Mouse (Mus musculus): Measurements from ENCODE around the gene Dlg2. TPM values are rescaled to one million over a fixed set of nuclear protein-coding genes. Genes with fewer than 3 reads are reported as not detected.

Gene Dlg2
- polyA plus RNA-seq, 1 experiment from 2014 or later = 3.0 TPM

- Histone ChIP-seq H3K4me3 (ENCODE audit: low read depth, low read length) (no peak overlapping the region), H3K4me2 (ENCODE audit: low read depth, low read length, severe bottlenecking) (no peak overlapping the region), H3K36me3 (ENCODE audit: control insufficient read depth, insufficient read depth, low read length) (no peaks in the 10 kb centered on the region), H3K27ac (ENCODE audit: low read depth, low read length) (no peak overlapping the region), H3K27me3 (ENCODE audit: control insufficient read depth, insufficient read depth, low read length) (no peaks in the 10 kb centered on the region), H3K4me1 (replicated peaks; ENCODE audit: control insufficient read depth, insufficient read depth, low read length) (no peaks in the 10 kb centered on the region), H3K9me3 (ENCODE audit: control insufficient read depth, low read length) (no peaks in the 10 kb centered on the region), H3K9ac (ENCODE audit: low read length) (no peak overlapping the region)
- WGBS = 78% methylated on average over 6 of the region's 6 CpGs
- DNase-seq (ENCODE audit: low spot score) (no peak), ATAC-seq (replicated peaks; ENCODE audit: low FRiP score) (no peak)
These were observed 1240.2 kb downstream of the Dlg2 start for GRCm38 (mm10) chr7:91716696-91717095.

- DNase-seq (ENCODE audit: low spot score) = no peak
- Histone ChIP-seq H3K4me1 (replicated peaks; ENCODE audit: control insufficient read depth, insufficient read depth, low read length) (no peaks in the 10 kb centered on the region), H3K9me3 (ENCODE audit: control insufficient read depth, low read length) (no peaks in the 10 kb centered on the region), H3K4me2 (ENCODE audit: low read depth, low read length, severe bottlenecking) (no peak overlapping the region), H3K27me3 (ENCODE audit: control insufficient read depth, insufficient read depth, low read length) (no peaks in the 10 kb centered on the region), H3K27ac (ENCODE audit: low read depth, low read length) (no peak overlapping the region), H3K36me3 (ENCODE audit: control insufficient read depth, insufficient read depth, low read length) (no peaks in the 10 kb centered on the region), H3K9ac (ENCODE audit: low read length) (no peak overlapping the region), H3K4me3 (ENCODE audit: low read depth, low read length) (no peak overlapping the region)
- ATAC-seq (replicated peaks; ENCODE audit: low FRiP score) = no peak
These were observed 1243.8 kb downstream of the Dlg2 start for GRCm38 (mm10) chr7:91720318-91720717.

GRCm38 (mm10) chr7:91724397-91724796 is 1247.9 kb downstream of the Dlg2 start:
- Histone ChIP-seq H3K4me3 (ENCODE audit: low read depth, low read length) (no peak overlapping the region), H3K27ac (ENCODE audit: low read depth, low read length) (no peak overlapping the region), H3K9ac (ENCODE audit: low read length) (no peak overlapping the region), H3K27me3 (ENCODE audit: control insufficient read depth, insufficient read depth, low read length) (no peaks in the 10 kb centered on the region), H3K4me2 (ENCODE audit: low read depth, low read length, severe bottlenecking) (no peak overlapping the region), H3K36me3 (ENCODE audit: control insufficient read depth, insufficient read depth, low read length) (no peaks in the 10 kb centered on the region), H3K4me1 (replicated peaks; ENCODE audit: control insufficient read depth, insufficient read depth, low read length) (no peaks in the 10 kb centered on the region), H3K9me3 (ENCODE audit: control insufficient read depth, low read length) (no peaks in the 10 kb centered on the region)
- 82% methylated on average over 5 of the region's 5 CpGs for WGBS
- DNase-seq (ENCODE audit: low spot score) = no peak
- no peak for ATAC-seq (replicated peaks; ENCODE audit: low FRiP score)

- H3K4me3 ChIP-seq (ENCODE audit: low read depth, low read length) = no peak overlapping the region
- no peaks in the 10 kb centered on the region for H3K9me3 ChIP-seq (ENCODE audit: control insufficient read depth, low read length)
- H3K27ac ChIP-seq (ENCODE audit: low read depth, low read length) = no peak overlapping the region
- H3K36me3 ChIP-seq (ENCODE audit: control insufficient read depth, insufficient read depth, low read length) = no peaks in the 10 kb centered on the region
- DNase-seq (ENCODE audit: low spot score) (no peak), ATAC-seq (replicated peaks; ENCODE audit: low FRiP score) (no peak)
- H3K4me2 ChIP-seq (ENCODE audit: low read depth, low read length, severe bottlenecking) = no peak overlapping the region
- H3K4me1 ChIP-seq (replicated peaks; ENCODE audit: control insufficient read depth, insufficient read depth, low read length) = no peaks in the 10 kb centered on the region
- no peaks in the 10 kb centered on the region for H3K27me3 ChIP-seq (ENCODE audit: control insufficient read depth, insufficient read depth, low read length)
- 91% methylated on average over 3 of the region's 3 CpGs for WGBS
- H3K9ac ChIP-seq (ENCODE audit: low read length) = no peak overlapping the region
These were observed 1264.3 kb downstream of the Dlg2 start for GRCm38 (mm10) chr7:91740748-91741147.

- H3K9ac ChIP-seq (ENCODE audit: low read length) = no peak overlapping the region
- no peaks in the 10 kb centered on the region for H3K36me3 ChIP-seq (ENCODE audit: control insufficient read depth, insufficient read depth, low read length)
- no peak for ATAC-seq (replicated peaks; ENCODE audit: low FRiP score)
- H3K4me3 ChIP-seq (ENCODE audit: low read depth, low read length) = no peak overlapping the region
- H3K27ac ChIP-seq (ENCODE audit: low read depth, low read length) = no peak overlapping the region
- H3K9me3 ChIP-seq (ENCODE audit: control insufficient read depth, low read length) = no peaks in the 10 kb centered on the region
- no peaks in the 10 kb centered on the region for H3K4me1 ChIP-seq (replicated peaks; ENCODE audit: control insufficient read depth, insufficient read depth, low read length)
- H3K4me2 ChIP-seq (ENCODE audit: low read depth, low read length, severe bottlenecking) = no peak overlapping the region
- no peak for DNase-seq (ENCODE audit: low spot score)
- no peaks in the 10 kb centered on the region for H3K27me3 ChIP-seq (ENCODE audit: control insufficient read depth, insufficient read depth, low read length)
These were observed 1276.8 kb downstream of the Dlg2 start for GRCm38 (mm10) chr7:91753151-91753861.

GRCm38 (mm10) chr7:91767648-91768047 is 1291.2 kb downstream of the Dlg2 start:
- H3K4me1 ChIP-seq (replicated peaks; ENCODE audit: control insufficient read depth, insufficient read depth, low read length) = no peaks in the 10 kb centered on the region
- no peaks in the 10 kb centered on the region for H3K9me3 ChIP-seq (ENCODE audit: control insufficient read depth, low read length)
- no peaks in the 10 kb centered on the region for H3K27me3 ChIP-seq (ENCODE audit: control insufficient read depth, insufficient read depth, low read length)
- H3K4me2 ChIP-seq (ENCODE audit: low read depth, low read length, severe bottlenecking) = no peak overlapping the region
- no peak overlapping the region for H3K27ac ChIP-seq (ENCODE audit: low read depth, low read length)
- no peak for DNase-seq (ENCODE audit: low spot score)
- no peaks in the 10 kb centered on the region for H3K36me3 ChIP-seq (ENCODE audit: control insufficient read depth, insufficient read depth, low read length)
- H3K4me3 ChIP-seq (ENCODE audit: low read depth, low read length) = no peak overlapping the region
- no peak overlapping the region for H3K9ac ChIP-seq (ENCODE audit: low read length)
- no peak for ATAC-seq (replicated peaks; ENCODE audit: low FRiP score)

- ATAC-seq (replicated peaks; ENCODE audit: low FRiP score) (no peak), DNase-seq (ENCODE audit: low spot score) (no peak)
- Histone ChIP-seq H3K4me3 (ENCODE audit: low read depth, low read length) (no peak overlapping the region), H3K4me2 (ENCODE audit: low read depth, low read length, severe bottlenecking) (no peak overlapping the region), H3K36me3 (ENCODE audit: control insufficient read depth, insufficient read depth, low read length) (no peaks in the 10 kb centered on the region), H3K27me3 (ENCODE audit: control insufficient read depth, insufficient read depth, low read length) (no peaks in the 10 kb centered on the region), H3K4me1 (replicated peaks; ENCODE audit: control insufficient read depth, insufficient read depth, low read length) (no peaks in the 10 kb centered on the region), H3K27ac (ENCODE audit: low read depth, low read length) (no peak overlapping the region), H3K9ac (ENCODE audit: low read length) (no peak overlapping the region), H3K9me3 (ENCODE audit: control insufficient read depth, low read length) (no peaks in the 10 kb centered on the region)
These were observed 1302.2 kb downstream of the Dlg2 start for GRCm38 (mm10) chr7:91778673-91779072.

- DNase-seq (ENCODE audit: low spot score) (no peak), ATAC-seq (replicated peaks; ENCODE audit: low FRiP score) (no peak)
- H3K9me3 ChIP-seq (ENCODE audit: control insufficient read depth, low read length) = no peaks in the 10 kb centered on the region
- 80% methylated on average over 2 of the region's 2 CpGs for WGBS
- H3K27me3 ChIP-seq (ENCODE audit: control insufficient read depth, insufficient read depth, low read length) = no peaks in the 10 kb centered on the region
- no peaks in the 10 kb centered on the region for H3K4me1 ChIP-seq (replicated peaks; ENCODE audit: control insufficient read depth, insufficient read depth, low read length)
- no peak overlapping the region for H3K27ac ChIP-seq (ENCODE audit: low read depth, low read length)
- H3K4me3 ChIP-seq (ENCODE audit: low read depth, low read length) = no peak overlapping the region
- no peaks in the 10 kb centered on the region for H3K36me3 ChIP-seq (ENCODE audit: control insufficient read depth, insufficient read depth, low read length)
- no peak overlapping the region for H3K9ac ChIP-seq (ENCODE audit: low read length)
- no peak overlapping the region for H3K4me2 ChIP-seq (ENCODE audit: low read depth, low read length, severe bottlenecking)
These were observed 1308.1 kb downstream of the Dlg2 start for GRCm38 (mm10) chr7:91784617-91785016.

GRCm38 (mm10) chr7:91785445-91785844 is 1309.0 kb downstream of the Dlg2 start:
- H3K9me3 ChIP-seq (ENCODE audit: control insufficient read depth, low read length) = no peaks in the 10 kb centered on the region
- no peaks in the 10 kb centered on the region for H3K27me3 ChIP-seq (ENCODE audit: control insufficient read depth, insufficient read depth, low read length)
- ATAC-seq (replicated peaks; ENCODE audit: low FRiP score) (no peak), DNase-seq (ENCODE audit: low spot score) (no peak)
- WGBS = 83% methylated on average over 5 of the region's 5 CpGs
- H3K27ac ChIP-seq (ENCODE audit: low read depth, low read length) = no peak overlapping the region
- H3K4me3 ChIP-seq (ENCODE audit: low read depth, low read length) = no peak overlapping the region
- no peaks in the 10 kb centered on the region for H3K4me1 ChIP-seq (replicated peaks; ENCODE audit: control insufficient read depth, insufficient read depth, low read length)
- H3K4me2 ChIP-seq (ENCODE audit: low read depth, low read length, severe bottlenecking) = no peak overlapping the region
- no peaks in the 10 kb centered on the region for H3K36me3 ChIP-seq (ENCODE audit: control insufficient read depth, insufficient read depth, low read length)
- H3K9ac ChIP-seq (ENCODE audit: low read length) = no peak overlapping the region

All from forebrain, embryonic 11.5 days (tissue).